Mouse (Mus musculus): ENCODE data around the gene Ube2e1. TPM values are rescaled to one million over a fixed set of nuclear protein-coding genes. Genes with fewer than 3 reads are reported as not detected.

Ube2e1 gene
- total and polyA plus RNA-seq, 2 experiments from 2014 or later = 49.7 to 158 TPM

DNA sequence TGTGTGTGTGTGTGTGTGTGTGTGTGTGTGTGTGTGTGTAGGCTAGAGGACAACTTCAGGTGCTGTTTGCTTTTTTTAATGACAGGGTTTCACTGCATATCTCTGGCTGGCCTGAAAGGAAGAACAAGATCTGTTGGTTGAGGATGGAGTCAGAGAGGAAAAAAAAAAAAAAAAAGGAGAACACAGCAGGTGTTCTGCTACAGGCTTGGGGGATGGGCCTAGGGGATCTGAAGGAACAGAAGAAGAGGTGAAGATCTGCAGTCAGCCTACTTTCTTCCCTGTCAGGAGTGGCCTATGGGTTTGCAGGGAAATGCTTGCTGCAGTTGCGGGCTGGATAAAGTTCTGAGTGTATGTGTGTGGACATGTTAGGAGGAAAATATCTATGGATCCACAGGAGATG is 19.0 kb upstream of the Ube2e1 start:
- Histone ChIP-seq H3K9me3 (ENCODE audit: low read length) (no peaks in the 10 kb centered on the region), H3K4me2 (ENCODE audit: low read depth) (no peak overlapping the region), H3K27me3 (ENCODE audit: insufficient read depth, low read length) (no peaks in the 10 kb centered on the region), H3K36me3 (ENCODE audit: insufficient read depth) (no peaks in the 10 kb centered on the region), H3K27ac (ENCODE audit: low read depth, low read length) (no peak overlapping the region), H3K4me3 (ENCODE audit: low read depth, low read length) (no peak overlapping the region), H3K9ac (no peak overlapping the region), H3K4me1 (ENCODE audit: insufficient read depth) (no peaks in the 10 kb centered on the region)
- DNase-seq (no peak), ATAC-seq (no peak)
- no peak for TF ChIP-seq CTCF (IDR thresholded peaks at IDR 0.05; ENCODE audit: low read depth)
- WGBS = 88% methylated on average over 1 of the region's 1 CpGs

DNA sequence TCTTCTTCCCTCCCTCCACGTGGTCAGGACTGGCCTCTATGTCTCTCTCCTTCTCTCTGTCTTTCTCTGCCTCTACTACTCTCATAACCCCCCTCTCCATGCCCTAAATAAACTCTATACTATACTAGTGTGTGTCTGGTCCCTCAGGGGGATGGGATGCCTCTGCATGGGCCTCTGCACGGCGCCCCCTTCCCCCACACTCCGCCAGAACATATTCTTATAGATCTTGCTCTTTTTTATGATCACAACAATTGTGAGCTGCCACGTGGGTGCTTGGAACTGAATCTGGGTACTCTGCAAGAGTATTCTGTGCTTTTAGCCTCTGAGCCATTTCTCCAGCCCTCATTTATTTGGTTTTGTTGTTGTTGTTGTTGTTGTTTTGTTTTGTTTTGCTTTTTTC is 18.2 kb upstream of the Ube2e1 start:
- 56% methylated on average over 5 of the region's 5 CpGs for WGBS
- H3K36me3 ChIP-seq (ENCODE audit: insufficient read depth) = no peaks in the 10 kb centered on the region
- no peak for DNase-seq

DNA sequence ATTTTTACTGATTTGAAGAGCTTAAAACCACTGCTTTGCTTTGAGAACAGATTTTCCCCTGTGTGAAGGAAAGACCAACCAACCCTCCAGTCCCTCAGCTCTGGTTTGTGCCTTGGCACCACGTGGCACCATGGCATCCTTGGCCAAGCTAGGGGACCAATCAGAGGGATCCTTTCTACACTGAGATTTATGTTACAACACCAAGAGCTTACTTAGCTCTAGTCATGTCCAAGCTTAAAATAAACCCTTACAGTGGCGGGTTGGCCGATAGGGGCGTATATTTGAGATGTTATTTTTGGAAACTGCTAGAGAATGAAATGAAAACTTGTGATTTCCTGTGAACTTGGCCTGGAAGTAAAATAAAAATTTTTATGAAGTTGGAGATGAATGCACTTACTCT is 11.9 kb upstream of the Ube2e1 start:
- Histone ChIP-seq H3K27me3 (ENCODE audit: insufficient read depth, low read length) (no peaks in the 10 kb centered on the region), H3K4me1 (ENCODE audit: insufficient read depth) (no peaks in the 10 kb centered on the region), H3K9me3 (ENCODE audit: low read length) (no peaks in the 10 kb centered on the region), H3K4me3 (ENCODE audit: low read depth, low read length) (no peak overlapping the region), H3K9ac (no peak overlapping the region), H3K36me3 (ENCODE audit: insufficient read depth) (no peaks in the 10 kb centered on the region), H3K27ac (ENCODE audit: low read depth, low read length) (no peak overlapping the region), H3K4me2 (ENCODE audit: low read depth) (no peak overlapping the region)
- TF ChIP-seq CTCF (IDR thresholded peaks at IDR 0.05; ENCODE audit: low read depth) = no peak
- DNase-seq = no peak
- 71% methylated on average over 4 of the region's 4 CpGs for WGBS
- no peak for ATAC-seq

More for the DNA sequence above, 18.2 kb upstream of the Ube2e1 start:
- Histone ChIP-seq H3K4me3 (ENCODE audit: low read depth, low read length) (no peak overlapping the region), H3K4me2 (ENCODE audit: low read depth) (no peak overlapping the region), H3K27ac (ENCODE audit: low read depth, low read length) (no peak overlapping the region), H3K9me3 (ENCODE audit: low read length) (no peaks in the 10 kb centered on the region), H3K4me1 (ENCODE audit: insufficient read depth) (no peaks in the 10 kb centered on the region), H3K9ac (no peak overlapping the region), H3K27me3 (ENCODE audit: insufficient read depth, low read length) (no peaks in the 10 kb centered on the region)
- no peak for TF ChIP-seq CTCF (IDR thresholded peaks at IDR 0.05; ENCODE audit: low read depth)
- ATAC-seq = no peak

DNA sequence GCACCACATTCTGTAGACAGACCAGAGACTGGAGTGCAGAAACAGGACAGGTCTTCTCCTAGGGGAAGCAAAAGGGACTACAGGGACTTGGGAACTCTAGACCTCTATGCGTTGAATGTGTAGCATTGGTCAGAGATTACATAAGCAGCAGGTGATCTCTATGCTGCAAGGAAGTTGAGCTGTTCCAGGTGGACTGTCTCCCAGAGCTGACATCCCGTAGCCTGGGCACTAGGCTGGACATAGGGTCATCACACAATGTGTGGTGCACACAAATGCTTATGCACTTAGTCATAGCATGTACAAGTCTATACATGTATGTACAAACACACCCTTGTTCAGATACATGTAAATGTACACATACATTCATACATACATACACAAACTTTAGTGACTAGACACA is 11.1 kb upstream of the Ube2e1 start:
- no peak overlapping the region for H3K4me3 ChIP-seq (ENCODE audit: low read depth, low read length)
- no peak overlapping the region for H3K27ac ChIP-seq (ENCODE audit: low read depth, low read length)
- H3K9me3 ChIP-seq (ENCODE audit: low read length) = no peaks in the 10 kb centered on the region
- H3K27me3 ChIP-seq (ENCODE audit: insufficient read depth, low read length) = no peaks in the 10 kb centered on the region
- no peak overlapping the region for H3K9ac ChIP-seq
- TF ChIP-seq CTCF (IDR thresholded peaks at IDR 0.05; ENCODE audit: low read depth) = no peak
- DNase-seq = no peak
- no peaks in the 10 kb centered on the region for H3K4me1 ChIP-seq (ENCODE audit: insufficient read depth)
- H3K4me2 ChIP-seq (ENCODE audit: low read depth) = no peak overlapping the region
- H3K36me3 ChIP-seq (ENCODE audit: insufficient read depth) = no peaks in the 10 kb centered on the region
- WGBS = 88% methylated on average over 2 of the region's 2 CpGs
- no peak for ATAC-seq

DNA sequence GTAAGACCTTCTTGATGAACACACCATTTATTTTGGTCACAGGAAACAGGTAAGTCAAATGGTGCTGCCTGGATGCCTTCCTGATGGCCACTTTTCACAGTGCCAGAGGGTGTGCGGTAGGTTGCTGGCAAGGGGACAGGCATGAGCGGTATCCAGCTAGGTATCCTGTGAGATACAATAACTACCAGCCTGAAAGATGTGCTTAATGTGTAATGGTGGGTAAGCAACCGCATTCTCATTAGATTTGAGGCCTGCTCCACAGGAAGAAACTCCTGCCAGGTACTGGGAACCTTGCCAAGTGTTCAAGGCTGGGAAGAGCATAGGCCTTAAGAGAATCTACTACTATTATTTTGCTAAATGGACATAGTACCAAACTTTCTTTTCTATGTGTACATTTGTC is 9.4 kb upstream of the Ube2e1 start:
- Histone ChIP-seq H3K4me2 (ENCODE audit: low read depth) (no peak overlapping the region), H3K4me1 (ENCODE audit: insufficient read depth) (no peaks in the 10 kb centered on the region), H3K27me3 (ENCODE audit: insufficient read depth, low read length) (no peaks in the 10 kb centered on the region), H3K36me3 (ENCODE audit: insufficient read depth) (no peaks in the 10 kb centered on the region), H3K9me3 (ENCODE audit: low read length) (no peaks in the 10 kb centered on the region), H3K27ac (ENCODE audit: low read depth, low read length) (no peak overlapping the region), H3K4me3 (ENCODE audit: low read depth, low read length) (no peak overlapping the region), H3K9ac (no peak overlapping the region)
- ATAC-seq (no peak), DNase-seq (no peak)
- no peak for TF ChIP-seq CTCF (IDR thresholded peaks at IDR 0.05; ENCODE audit: low read depth)
- 50% methylated on average over 3 of the region's 3 CpGs for WGBS

DNA sequence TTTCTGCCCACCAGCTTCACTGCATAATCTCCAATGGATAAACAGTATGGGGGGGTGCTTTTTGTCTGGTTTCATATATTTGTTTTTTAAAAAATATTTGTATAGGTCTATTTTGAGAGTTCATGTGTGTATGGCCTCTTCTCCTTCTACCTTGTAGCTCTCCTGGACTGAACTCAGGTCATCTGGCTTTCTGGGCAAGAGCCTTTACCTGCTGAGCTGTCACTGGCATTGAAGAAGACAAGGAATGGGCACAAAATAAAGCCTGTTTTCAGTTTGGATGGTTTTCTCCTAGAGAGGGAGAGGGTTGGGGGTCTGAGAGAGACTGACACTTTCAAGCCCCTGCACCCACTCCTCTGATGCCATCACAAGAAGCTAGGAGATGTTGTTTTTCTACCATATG is 4.4 kb upstream of the Ube2e1 start:
- Histone ChIP-seq H3K9me3 (ENCODE audit: low read length) (no peaks in the 10 kb centered on the region), H3K27me3 (ENCODE audit: insufficient read depth, low read length) (no peaks in the 10 kb centered on the region), H3K27ac (ENCODE audit: low read depth, low read length) (no peak overlapping the region), H3K9ac (no peak overlapping the region), H3K36me3 (ENCODE audit: insufficient read depth) (no peaks in the 10 kb centered on the region), H3K4me1 (ENCODE audit: insufficient read depth) (no peaks in the 10 kb centered on the region), H3K4me2 (ENCODE audit: low read depth) (no peak overlapping the region), H3K4me3 (ENCODE audit: low read depth, low read length) (no peak overlapping the region)
- ATAC-seq = no peak
- DNase-seq = no peak
- TF ChIP-seq CTCF (IDR thresholded peaks at IDR 0.05; ENCODE audit: low read depth) = no peak

DNA sequence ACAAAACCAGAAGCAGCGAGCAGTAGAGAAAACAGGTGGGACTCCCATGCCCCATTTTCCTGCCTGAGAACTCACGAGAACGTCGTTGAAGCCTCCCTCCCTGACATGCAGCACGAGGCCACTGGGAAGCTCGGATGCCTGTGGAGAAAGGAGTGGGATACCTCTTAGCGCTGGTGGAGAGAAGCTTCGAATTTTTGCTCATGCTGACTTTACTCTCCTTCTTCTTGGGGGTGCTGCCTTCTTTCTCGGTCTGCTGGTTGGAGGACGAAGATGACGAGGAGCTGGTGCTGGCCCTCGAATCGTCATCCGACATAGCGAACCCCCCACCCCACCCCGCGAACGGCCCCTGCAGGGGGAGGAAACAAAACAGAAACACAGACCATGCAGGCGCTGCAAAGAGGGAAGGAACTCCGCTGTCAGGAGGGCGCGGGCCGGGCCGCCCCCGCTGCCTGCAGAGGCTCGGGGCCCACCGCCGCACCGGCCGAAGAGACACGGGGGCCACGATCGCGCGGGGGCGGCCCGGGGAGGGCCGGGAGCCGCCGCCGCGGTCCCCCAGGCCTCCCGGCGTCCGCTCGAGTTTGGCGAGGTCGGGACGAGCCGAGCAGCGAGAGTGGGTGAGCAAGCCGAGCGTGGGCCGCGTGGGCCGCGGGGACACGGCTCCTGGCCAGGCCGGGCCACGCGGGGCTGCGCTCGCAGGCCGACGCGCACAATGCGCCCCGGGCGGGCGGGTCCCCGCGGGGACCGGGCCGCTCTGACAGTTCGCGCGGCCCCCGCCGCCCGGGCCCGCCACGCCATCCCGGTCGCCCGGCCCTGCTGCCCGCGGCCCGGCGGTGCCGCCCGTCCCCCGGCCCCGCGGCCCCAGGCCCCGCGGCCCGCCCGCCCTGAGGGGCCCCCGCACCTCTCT is 618 bp downstream of the Ube2e1 start:
- WGBS = 3% methylated on average over 68 of the region's 99 CpGs
- H3K36me3 ChIP-seq (ENCODE audit: insufficient read depth) = no peaks in the 10 kb centered on the region
- peak; percentile 69 for ATAC-seq
- peak; percentile 65 for DNase-seq
- no peaks in the 10 kb centered on the region for H3K27me3 ChIP-seq (ENCODE audit: insufficient read depth, low read length)
- H3K9ac ChIP-seq = peak overlapping the region; percentile 97
- peak overlapping the region; percentile 77 for H3K4me2 ChIP-seq (ENCODE audit: low read depth)
- 0 out of 2 replicates have a peak, but pooled peaks cover 4% of the 10 kb centered on the region for H3K4me1 ChIP-seq (ENCODE audit: insufficient read depth)
- H3K9me3 ChIP-seq (ENCODE audit: low read length) = no peaks in the 10 kb centered on the region
- TF ChIP-seq CTCF (IDR thresholded peaks at IDR 0.05; ENCODE audit: low read depth) = no peak
- peak overlapping the region; percentile 84 for H3K27ac ChIP-seq (ENCODE audit: low read depth, low read length)
- H3K4me3 ChIP-seq (ENCODE audit: low read depth, low read length) = peak overlapping the region; percentile 82

Data from forebrain, postnatal 0 days (tissue).